Mouse (Mus musculus) E14TG2a.4 (cell line): ENCODE measurements around the gene Slc16a7.

Experiments used
- CTCF ChIP-seq: conservative IDR thresholded peaks from 2 replicates; pipeline ENCODE4 v1.5.1; 2014; ENCODE audit warnings: low read length
- NANOG ChIP-seq: IDR thresholded peaks from 2 replicates; pipeline ENCODE4 v1.6.1; 2014; ENCODE audit warnings: borderline replicate concordance, low read length, mixed read lengths
- POU5F1 ChIP-seq: IDR thresholded peaks from 2 replicates; pipeline ENCODE4 v1.6.1; 2014; ENCODE audit warnings: low read length, borderline replicate concordance

- TF ChIP-seq CTCF, result no peak
- TF ChIP-seq POU5F1, result no peak
- TF ChIP-seq NANOG, result no peak
These were observed 67.5 kb downstream of the Slc16a7 start for GRCm38 (mm10) chr10:125321446-125322428.
